Mouse (Mus musculus) heart, postnatal 36 days (tissue): ENCODE results near the gene Cys1. TPM values are rescaled to one million over a fixed set of nuclear protein-coding genes. Genes with fewer than 3 reads are reported as not detected.

Source experiments
- DNase-seq, 2 experiments: peaks; one replicate each; pipeline ENCODE4 v3.0.0; 2021 to 2022
- intact Hi-C: fragments of 180-260 bp; cut with DNase I; formaldehyde crosslinking; loops from one replicate; pipeline ENCODE4 v1.15.1; 2025
- total RNA-seq, 2 experiments: library from RNA; stranded (reverse); gene quantifications; 2 replicates each; pipeline ENCODE4 v1.2.3; 2021

Gene Cys1
- 1 to 10 TPM; 5.5 to 6.5 TPM for total RNA-seq

GRCm38 (mm10) chr12:24681286-24682023 lies at the start of gene Cys1:
Gene Cys1 (minus strand): TSS chr12:24681813.
- DNase-seq = peak; percentile 34 to 46
- intact Hi-C loops = loop anchor here (2.0 kb wide), 1 partner anchor 29 kb away; no protein-coding TSS in a partner anchor

- intact Hi-C loops = no loop called here
- DNase-seq = no peak
Measured at GRCm38 (mm10) chr12:24724369-24724768, 42.8 kb upstream of the Cys1 start.

- intact Hi-C loops = no loop called here
- no peak for DNase-seq
Measured at GRCm38 (mm10) chr12:24723859-24724258, 42.2 kb upstream of the Cys1 start.

GRCm38 (mm10) chr12:24723434-24723833 lies 41.8 kb upstream of the Cys1 start:
- no peak for DNase-seq
- intact Hi-C loops = no loop called here

GRCm38 (mm10) chr12:24716721-24717301 lies 35.2 kb upstream of the Cys1 start:
- intact Hi-C loops = loop anchor here (1.0 to 5.0 kb wide), 4 partner anchors 26 to 235 kb away; partner anchors contain the start of gene Mboat2
- peak; percentile 50 to 57 for DNase-seq

- intact Hi-C loops = loop anchor here (5.0 kb wide), 1 partner anchor 117 kb away; the partner anchor contains the start of gene Mboat2
- no peak for DNase-seq
Measured at GRCm38 (mm10) chr12:24715268-24715896, 33.8 kb upstream of the Cys1 start.

- intact Hi-C loops = loop anchor here (1.0 to 5.0 kb wide), 2 partner anchors 32 to 118 kb away; partner anchors contain the start of gene Mboat2
Measured at GRCm38 (mm10) chr12:24714579-24715255, 33.1 kb upstream of the Cys1 start.

GRCm38 (mm10) chr12:24712396-24712795 lies 30.8 kb upstream of the Cys1 start:
- no peak for DNase-seq
- intact Hi-C loops = no loop called here

More at GRCm38 (mm10) chr12:24714579-24715255, 33.1 kb upstream of the Cys1 start:
- DNase-seq = no peak

GRCm38 (mm10) chr12:24710672-24711071 lies 29.1 kb upstream of the Cys1 start:
- intact Hi-C loops = loop anchor here (1.0 kb wide), 1 partner anchor 242 kb away; no protein-coding TSS in a partner anchor
- DNase-seq = peak in 1 of 2 experiments; percentile 34

GRCm38 (mm10) chr12:24709831-24710508 lies 28.4 kb upstream of the Cys1 start:
- DNase-seq = peak; percentile 46 to 49
- intact Hi-C loops = loop anchor here (1.0 to 2.0 kb wide), 2 partner anchors 239 to 242 kb away; no protein-coding TSS in a partner anchor

GRCm38 (mm10) chr12:24709409-24709808 lies 27.8 kb upstream of the Cys1 start:
- DNase-seq = no peak
- intact Hi-C loops = loop anchor here (2.0 kb wide), 1 partner anchor 239 kb away; no protein-coding TSS in a partner anchor

GRCm38 (mm10) chr12:24708824-24709218 lies 27.2 kb upstream of the Cys1 start:
- intact Hi-C loops = loop anchor here (2.0 kb wide), 1 partner anchor 240 kb away; no protein-coding TSS in a partner anchor
- peak in 1 of 2 experiments; percentile 19 for DNase-seq

- DNase-seq = peak; percentile 94 to 96
- intact Hi-C loops = loop anchor here (2.0 kb wide), 1 partner anchor 241 kb away; no protein-coding TSS in a partner anchor
Measured at GRCm38 (mm10) chr12:24707954-24708823, 26.6 kb upstream of the Cys1 start, which contains the start of gene Rrm2. Gene Rrm2 (plus strand): TSS chr12:24708241.

GRCm38 (mm10) chr12:24707480-24707802 lies 25.8 kb upstream of the Cys1 start:
- DNase-seq = no peak
- intact Hi-C loops = no loop called here

GRCm38 (mm10) chr12:24706764-24707479 lies 25.3 kb upstream of the Cys1 start:
- intact Hi-C loops = no loop called here
- DNase-seq = no peak

GRCm38 (mm10) chr12:24705502-24706263 lies 24.1 kb upstream of the Cys1 start:
- DNase-seq = no peak
- intact Hi-C loops = no loop called here

GRCm38 (mm10) chr12:24703013-24703412 lies 21.4 kb upstream of the Cys1 start:
- DNase-seq = no peak
- intact Hi-C loops = no loop called here
